In genomic region chr11:77965101-77966036, GRCm38 (mm10) we compare ENCODE assay signal across 8 mouse cellular contexts. TPM values are rescaled to one million over a fixed set of nuclear protein-coding genes. Genes with fewer than 3 reads are reported as not detected.
DNase-seq lines count a peak whose midpoint lies in the region; TF ChIP-seq lines count a peak whose summit lies in the region.

No protein-coding gene starts in this region.

- H3K4me3 ChIP-seq in heart, embryonic 10.5 days, result no peak overlapping the region
- H3K4me3 ChIP-seq in left cerebral cortex, adult 2 months, result no peak overlapping the region

- H3K36me3 ChIP-seq in heart, embryonic 10.5 days, result no peaks in the 10 kb centered on the region

- no peaks in the 10 kb centered on the region for H3K9me3 ChIP-seq in heart, embryonic 10.5 days

- H3K27ac ChIP-seq in heart, embryonic 10.5 days, result no peak overlapping the region
- H3K27ac ChIP-seq in left cerebral cortex, adult 2 months, result peak overlapping the region; percentile 87

- intact Hi-C loops in heart, postnatal 10 days (cut with DNase I), result loop anchor here (5.0 kb wide), 1 partner anchor 228 kb away; no protein-coding TSS in a partner anchor
- intact Hi-C loops in left cerebral cortex, adult 2 months (cut with DNase I), result loop anchor here (10.0 kb wide), 1 partner anchor 231 kb away; no protein-coding TSS in a partner anchor

- H3K27me3 ChIP-seq in heart, embryonic 10.5 days (ENCODE audit: insufficient read depth, poor library complexity, severe bottlenecking), result peaks cover 58% of the 10 kb centered on the region

- no peak for TF ChIP-seq CTCF in left cerebral cortex, adult 2 months (IDR thresholded peaks at IDR 0.05)

- DNase-seq in heart, postnatal 10 days, result peak; percentile 61 to 68
- no peak for DNase-seq in heart, embryonic 10.5 days (ENCODE audit: low spot score)
- peak; percentile 95 to 97 for DNase-seq in cerebellum, postnatal 14 days
- DNase-seq in frontal cortex, postnatal 14 days (ENCODE audit: low spot score in 2 of 2), result peak; percentile 73 to 85
- peak; percentile 76 to 78 for DNase-seq in left cerebral cortex, adult 2 months (ENCODE audit: extremely low spot score in 1 of 2, low spot score in 2 of 2)
- DNase-seq in retina, postnatal 1 day, result peak; percentile 96
- DNase-seq in spleen, postnatal 36 days (ENCODE audit: low spot score in 2 of 2), result no peak
- DNase-seq in liver, result no peak

- H3K4me1 ChIP-seq in heart, embryonic 10.5 days, result peaks cover 34% of the 10 kb centered on the region

- WGBS in heart, embryonic 10.5 days, result 32% methylated on average over 17 of the region's 17 CpGs

RNA-seq across cellular contexts. Expression of gene Phf12, which starts 17.2 kb away (rescaled TPM):
- 10 to 100 TPM; 39.5 to 41.7 TPM for total RNA-seq in heart, postnatal 10 days (2021)
- 13.2 and 20.0 TPM in 2 replicates for polyA plus RNA-seq in heart, embryonic 10.5 days (2016; fragmentation: Nextera tagmentation; extraction: Ambion mirVana)
- total RNA-seq in left cerebral cortex, adult 2 months (2021), result 10 to 100 TPM; 58.9 to 59.2 TPM

RNA-seq across cellular contexts. Expression of gene Sez6, which starts 34.8 kb away (rescaled TPM):
- under 1 TPM; 0.22 to 0.64 TPM for total RNA-seq in heart, postnatal 10 days (2021)
- polyA plus RNA-seq in heart, embryonic 10.5 days (2016; fragmentation: Nextera tagmentation; extraction: Ambion mirVana), result 0.05 and 0.30 TPM in 2 replicates
- total RNA-seq in left cerebral cortex, adult 2 months (2021), result 100 to 1,000 TPM; 127 to 157 TPM

Comparison
In these comparisons a context has a peak if more than half of its experiments do, and no peak if none do; other contexts are left out.
1. DNase-seq: peak in heart, postnatal 10 days (2 of 2), cerebellum, postnatal 14 days (2 of 2), frontal cortex, postnatal 14 days (2 of 2), left cerebral cortex, adult 2 months (2 of 2) and retina, postnatal 1 day (single experiment); none in heart, embryonic 10.5 days (single experiment), spleen, postnatal 36 days (0 of 2) and liver (single experiment).
2. RNA of gene Sez6, which starts 34.8 kb away (total RNA-seq): 127 to 157 TPM in left cerebral cortex, adult 2 months; 0.22 to 0.64 TPM in heart, postnatal 10 days; every median in the first group is over 10 times any median in the second.